Mouse (Mus musculus): ENCODE results near the gene Ccm2l. TPM values are rescaled to one million over a fixed set of nuclear protein-coding genes. Genes with fewer than 3 reads are reported as not detected.

The Ccm2l gene
- total RNA-seq, 4 experiments from 2014 or later, result 4.3 to 4.6 (median 4.4) TPM

GRCm38 (mm10) chr2:153089316-153089715 lies 23.6 kb downstream of the Ccm2l start:
- DNase-seq (ENCODE audit: low spot score in 2 of 2), result peak in 1 of 2 experiments; percentile 1

- peak in 1 of 2 experiments; percentile 8 for DNase-seq (ENCODE audit: low spot score in 2 of 2)
Observed at GRCm38 (mm10) chr2:153090551-153091165, 24.9 kb downstream of the Ccm2l start.

- no peak for DNase-seq (ENCODE audit: low spot score in 2 of 2)
Observed at GRCm38 (mm10) chr2:153107046-153107766, 41.5 kb downstream of the Ccm2l start.

DNA sequence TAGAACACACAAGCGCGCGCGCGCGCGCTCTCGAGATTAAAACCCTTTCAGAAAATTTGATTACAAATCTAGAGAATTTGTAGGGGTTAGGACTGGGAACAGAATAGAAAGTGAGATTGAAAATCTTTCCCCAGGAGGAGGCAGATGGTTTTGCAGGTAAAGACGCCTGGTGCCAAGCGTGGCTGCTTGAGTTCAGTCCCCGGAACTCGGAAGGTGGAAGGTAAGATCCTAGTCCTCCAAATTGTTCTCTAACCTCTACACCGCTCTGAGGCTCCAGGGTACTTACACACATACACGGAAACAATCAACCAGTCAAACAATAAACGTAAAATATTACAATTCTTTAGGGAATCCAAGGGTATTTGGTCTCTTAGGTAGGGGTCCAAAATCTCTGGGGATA lies 42.0 kb downstream of the Ccm2l start:
- DNase-seq (ENCODE audit: low spot score in 2 of 2), result no peak

DNA sequence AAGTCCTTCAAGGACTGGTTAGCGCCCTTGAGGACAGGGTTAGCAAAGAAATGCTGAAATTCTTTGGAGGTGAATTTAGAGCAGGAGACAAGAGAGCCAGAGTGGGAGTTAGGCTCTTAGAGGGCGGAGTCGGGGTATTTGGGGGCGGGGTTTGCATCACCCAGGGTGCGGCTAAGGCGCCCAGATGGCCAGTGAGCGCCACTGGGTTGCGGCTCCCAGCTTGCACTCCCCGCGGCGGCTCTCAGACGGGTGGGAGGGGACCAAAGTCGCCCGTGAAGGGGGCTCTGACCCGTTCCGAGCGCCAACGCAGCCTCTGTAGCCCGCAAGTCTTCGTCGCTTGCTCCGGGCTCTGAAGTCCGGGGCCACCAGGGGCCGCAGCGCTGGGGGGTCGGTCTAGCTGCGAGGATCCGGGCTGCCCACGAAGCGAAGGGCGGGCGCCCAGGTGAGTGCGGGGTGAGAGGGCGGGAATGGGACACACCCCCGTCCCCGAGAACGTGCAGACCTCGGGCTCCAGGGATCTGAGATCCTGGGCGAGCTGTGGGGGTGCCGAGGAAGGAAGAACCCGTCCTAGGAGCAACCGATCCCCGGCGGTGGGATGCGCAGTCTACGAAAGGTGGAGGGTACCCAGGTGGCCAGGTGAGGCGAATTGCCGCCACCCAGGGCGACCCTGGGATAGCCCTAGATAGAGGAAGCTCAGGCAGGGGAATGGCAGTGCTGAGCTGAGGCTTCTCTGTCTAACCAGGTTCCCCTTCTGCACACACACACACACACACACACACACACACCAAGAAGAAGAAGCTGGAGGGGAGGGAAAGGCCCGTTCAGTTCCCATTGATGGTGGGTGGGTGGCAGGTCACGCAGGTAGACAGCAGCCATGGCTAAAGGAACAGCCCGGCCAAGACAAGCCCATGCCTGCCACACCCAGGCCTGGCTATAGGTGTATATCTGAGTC lies 42.8 kb downstream of the Ccm2l start, which contains the start of gene Hck:
Gene Hck, plus strand, starts transcription at position 156 of the 952 bp plus-strand sequence.
- DNase-seq (ENCODE audit: low spot score in 2 of 2), result no peak

DNA sequence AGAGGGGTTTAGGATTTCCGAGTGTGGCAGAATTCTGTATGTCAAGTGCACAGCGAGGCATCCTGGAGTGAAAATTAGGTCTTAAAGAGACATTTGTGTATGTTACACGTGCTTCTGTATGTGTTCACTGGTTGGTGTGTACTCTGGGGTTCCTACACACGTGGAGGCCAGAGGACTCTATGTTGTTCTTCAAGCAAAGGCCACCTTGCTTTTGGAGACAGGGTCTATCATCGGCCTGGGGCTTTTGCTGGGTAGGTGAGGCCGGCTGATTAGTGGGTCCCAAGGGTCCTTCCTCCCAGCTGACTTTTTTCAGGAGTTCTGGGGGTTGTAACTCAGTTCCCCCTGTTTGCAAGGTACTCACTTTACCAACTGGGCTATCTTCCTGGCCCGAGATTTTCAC lies 43.8 kb downstream of the Ccm2l start:
- DNase-seq (ENCODE audit: low spot score in 2 of 2), result no peak

- no peak for DNase-seq (ENCODE audit: low spot score in 2 of 2)
Observed at GRCm38 (mm10) chr2:153111298-153111697, 45.5 kb downstream of the Ccm2l start.

- no peak for DNase-seq (ENCODE audit: low spot score in 2 of 2)
Observed at GRCm38 (mm10) chr2:153115679-153116081, 49.9 kb downstream of the Ccm2l start.

DNA sequence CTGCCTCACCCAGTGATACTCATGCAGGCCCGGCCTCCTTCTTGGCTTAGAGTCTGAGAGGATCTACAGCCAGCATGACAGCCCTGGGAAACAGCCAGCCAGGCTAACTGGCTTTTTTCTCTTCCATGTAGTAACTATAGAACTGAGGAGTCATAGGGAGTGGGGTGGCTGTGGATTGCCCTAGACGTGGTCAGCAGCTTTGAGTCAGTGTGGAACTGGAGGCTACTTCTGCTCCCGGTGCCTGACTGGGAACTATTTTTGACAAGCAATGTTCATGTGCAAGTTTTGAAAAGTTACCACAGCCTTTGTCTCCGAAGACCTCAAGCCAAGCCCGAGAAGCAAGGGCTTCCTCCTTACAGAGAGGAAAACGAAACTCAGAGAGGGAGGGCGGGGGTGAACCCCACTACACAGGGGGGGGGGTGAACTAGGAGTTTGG lies 51.3 kb downstream of the Ccm2l start:
- peak in 1 of 2 experiments; percentile 3 for DNase-seq (ENCODE audit: low spot score in 2 of 2)

DNA sequence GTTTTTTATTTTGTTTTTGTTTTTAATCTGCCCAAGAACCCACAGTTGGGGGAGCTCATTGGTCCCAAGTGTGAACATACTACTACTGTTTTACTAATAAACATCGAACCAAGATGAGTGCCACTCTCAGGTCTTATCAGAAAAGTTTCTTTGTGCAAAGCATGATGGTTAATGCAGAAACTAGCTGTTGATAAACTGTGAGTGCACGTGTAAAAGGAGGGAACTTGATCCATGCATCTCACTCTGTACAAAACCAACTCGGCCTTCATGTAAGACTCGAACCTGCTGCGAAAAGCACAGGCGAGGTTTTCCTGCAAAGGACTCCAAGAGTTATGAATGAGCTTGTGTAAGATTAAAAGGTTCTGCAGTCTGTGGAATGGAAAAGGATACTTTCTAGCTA lies 53.7 kb downstream of the Ccm2l start:
- DNase-seq (ENCODE audit: low spot score in 2 of 2), result no peak

DNA sequence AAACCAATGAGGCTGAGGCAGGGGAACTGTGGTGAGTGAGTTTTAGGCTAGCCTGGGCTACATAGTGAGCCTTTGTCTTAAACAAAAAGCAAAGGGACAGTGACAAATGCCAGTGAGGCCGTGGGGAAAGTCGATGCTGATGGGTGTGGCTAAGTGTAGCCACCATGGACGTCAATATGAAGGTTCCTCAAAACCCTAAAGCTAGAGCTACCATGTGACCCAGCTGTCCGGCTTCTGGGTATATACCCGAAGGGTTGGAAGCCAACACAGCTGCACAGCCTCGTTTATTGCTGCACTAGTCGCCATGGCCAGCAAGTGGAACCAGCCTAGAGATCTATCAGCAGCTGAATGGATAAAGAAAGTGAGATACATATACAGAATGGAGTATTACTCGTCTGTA lies 54.4 kb downstream of the Ccm2l start:
- no peak for DNase-seq (ENCODE audit: low spot score in 2 of 2)

DNA sequence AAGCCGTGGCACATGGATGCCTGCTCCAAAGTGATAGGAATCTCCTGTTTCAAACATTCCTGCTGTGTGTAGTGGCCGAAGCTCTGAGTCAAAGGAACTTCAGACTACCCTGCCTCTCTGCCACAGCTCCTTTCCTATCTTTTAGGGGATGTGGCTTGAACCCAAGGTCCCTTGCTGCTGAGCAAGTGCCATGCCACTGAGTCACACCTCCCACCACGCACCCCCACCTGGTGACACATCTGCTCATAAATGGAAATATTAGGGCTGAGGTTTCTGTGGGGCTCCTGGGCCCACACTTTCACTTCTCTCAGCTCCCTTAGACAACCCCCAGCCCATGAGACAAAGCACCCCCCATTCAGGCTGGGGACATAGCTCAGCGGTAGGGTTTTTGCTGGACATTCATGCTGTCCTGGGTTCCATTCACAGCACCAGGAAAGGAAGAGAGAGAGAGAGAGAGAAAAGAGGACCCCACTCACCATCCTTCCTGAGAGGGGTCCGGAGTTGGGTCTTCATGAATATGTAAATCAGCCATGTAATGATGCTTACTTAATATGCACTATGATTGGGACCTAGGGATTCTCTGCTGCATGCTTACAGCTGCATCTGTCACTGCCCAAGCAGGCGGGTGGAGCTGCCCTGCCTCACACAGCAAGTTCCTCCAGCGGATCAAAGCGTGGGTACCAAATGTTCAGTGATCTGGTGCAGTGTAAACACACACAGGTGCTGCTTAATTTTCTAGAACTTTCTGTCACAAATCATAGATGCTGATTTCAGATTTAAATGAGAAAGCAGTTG lies 56.3 kb downstream of the Ccm2l start:
- DNase-seq (ENCODE audit: low spot score in 2 of 2), result no peak

DNA sequence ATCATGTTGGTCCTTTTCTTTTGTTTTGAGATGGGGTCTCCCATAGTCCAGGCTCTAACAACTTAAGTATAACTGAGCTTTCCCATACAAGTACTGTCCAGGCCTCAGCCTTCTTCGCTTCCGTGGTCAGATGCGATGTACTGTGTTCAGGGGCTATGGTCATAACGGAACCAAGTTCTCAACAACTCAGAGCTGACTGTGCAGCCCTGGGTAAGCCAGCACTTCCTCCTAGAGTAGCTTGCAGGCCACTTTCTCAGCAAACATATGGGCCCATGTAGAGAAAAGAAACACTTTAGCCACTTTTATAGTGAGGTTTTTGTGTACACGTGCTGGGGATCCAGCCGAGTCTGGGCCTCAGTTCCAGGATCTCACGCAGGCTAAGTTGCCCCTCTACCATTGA lies 56.9 kb downstream of the Ccm2l start:
- DNase-seq (ENCODE audit: low spot score in 2 of 2), result no peak

DNA sequence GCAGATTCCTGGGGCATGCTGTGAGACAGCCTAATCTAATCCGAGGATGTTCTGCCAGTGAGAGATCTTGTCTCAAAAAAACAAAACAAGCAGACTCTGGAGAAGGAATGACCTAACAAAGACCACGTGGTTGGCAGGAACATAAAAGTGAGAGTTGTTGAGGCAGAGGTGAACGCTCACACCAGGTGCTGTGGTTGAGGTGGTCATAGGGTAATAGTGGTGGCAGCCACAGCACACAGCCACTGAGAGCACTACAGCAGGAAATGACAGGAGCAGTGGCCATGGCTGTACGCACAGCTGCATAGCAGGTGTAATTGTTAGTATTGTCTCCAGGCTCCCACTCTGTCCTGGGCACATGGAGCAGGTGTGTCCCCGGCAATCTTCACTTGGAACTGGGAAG lies 60.1 kb downstream of the Ccm2l start:
- no peak for DNase-seq (ENCODE audit: low spot score in 2 of 2)

GRCm38 (mm10) chr2:153131019-153131418 lies 65.3 kb downstream of the Ccm2l start:
- no peak for DNase-seq (ENCODE audit: low spot score in 2 of 2)

Other genes with a start within 250 kb of the Ccm2l start
- 100 to 1,000 TPM; 125 to 143 (median 135) TPM for gene Bcl2l1, start 234.2 kb upstream of the Ccm2l start, total RNA-seq (2022)
- gene Tpx2, start 218.0 kb upstream of the Ccm2l start, total RNA-seq (2022), result 1 to 10 TPM; 1.9 to 2.9 (median 2.2) TPM
- gene Mylk2, start 154.6 kb upstream of the Ccm2l start, total RNA-seq (2022), result under 1 TPM in 3 of 4 experiments, not detected in 1; 0.19 to 0.39 (median 0.21) TPM
- under 1 TPM in 3 of 4 experiments, not detected in 1; 0.34 to 0.88 (median 0.74) TPM for gene Foxs1, start 132.7 kb upstream of the Ccm2l start, total RNA-seq (2022)
- gene Dusp15, start 114.3 kb upstream of the Ccm2l start, total RNA-seq (2022), result 10 to 100 TPM; 16.2 to 22.7 (median 21.1) TPM
- gene Ttll9, start 103.5 kb upstream of the Ccm2l start, total RNA-seq (2022), result 1 to 10 TPM; 1.2 to 3.3 (median 2.3) TPM
- gene Pdrg1, start 50.5 kb upstream of the Ccm2l start, total RNA-seq (2022), result 10 to 100 TPM; 53.3 to 59.2 (median 57.1) TPM
- 1 to 10 TPM; 5.0 to 6.7 (median 5.9) TPM for gene Xkr7, start 34.1 kb upstream of the Ccm2l start, total RNA-seq (2022)
- gene Hck, start 42.5 kb downstream of the Ccm2l start, total RNA-seq (2022), result 1 to 10 TPM; 1.7 to 4.2 (median 2.7) TPM
- gene Tm9sf4, start 95.3 kb downstream of the Ccm2l start, total RNA-seq (2022), result 100 to 1,000 TPM; 106 to 122 (median 113) TPM
- gene Tspyl3, start 159.5 kb downstream of the Ccm2l start, total RNA-seq (2022), result 10 to 100 TPM; 26.5 to 30.0 (median 27.9) TPM
- 1 to 10 TPM; 5.8 to 6.8 (median 6.1) TPM for gene Plagl2, start 175.5 kb downstream of the Ccm2l start, total RNA-seq (2022)
- gene Pofut1, start 175.6 kb downstream of the Ccm2l start, total RNA-seq (2022), result 10 to 100 TPM; 16.2 to 17.9 (median 17.3) TPM
- gene Kif3b, start 225.5 kb downstream of the Ccm2l start, total RNA-seq (2022), result 10 to 100 TPM; 49.9 to 53.8 (median 52.3) TPM